Mouse (Mus musculus): ENCODE data around the gene Dpysl5.
"Not testable (repeated sequence)": the region's sequence is repeated elsewhere in the genome, so short reads cannot be mapped to it uniquely, and the experiment has no call there.

Gene Dpysl5

GRCm38 (mm10) chr5:30711147-30712001, at the start of gene Dpysl5:
Gene Dpysl5, plus strand, starts transcription at chr5:30711564.
- DNase-seq = peak; percentile 82 to 85

GRCm38 (mm10) chr5:30665360-30665759, 46.0 kb upstream of the Dpysl5 start:
- DNase-seq = no peak

- DNase-seq = no peak
Observed at GRCm38 (mm10) chr5:30665968-30666367, 45.4 kb upstream of the Dpysl5 start.

GRCm38 (mm10) chr5:30666391-30667195, 44.8 kb upstream of the Dpysl5 start, which contains the start of gene Cenpa:
Gene Cenpa, plus strand, starts transcription at chr5:30666777.
- peak; percentile 94 to 97 for DNase-seq

GRCm38 (mm10) chr5:30667215-30667614, 44.1 kb upstream of the Dpysl5 start:
- no peak for DNase-seq

- DNase-seq = no peak
Observed at GRCm38 (mm10) chr5:30667686-30668085, 43.7 kb upstream of the Dpysl5 start.

GRCm38 (mm10) chr5:30668637-30669495, 42.5 kb upstream of the Dpysl5 start:
- no peak for DNase-seq

GRCm38 (mm10) chr5:30669496-30669830, 41.9 kb upstream of the Dpysl5 start:
- no peak for DNase-seq

- DNase-seq = no peak
Observed at GRCm38 (mm10) chr5:30670091-30670490, 41.3 kb upstream of the Dpysl5 start.

- no peak for DNase-seq
Observed at GRCm38 (mm10) chr5:30674001-30674400, 37.4 kb upstream of the Dpysl5 start.

- no peak for DNase-seq
Observed at GRCm38 (mm10) chr5:30676800-30677199, 34.6 kb upstream of the Dpysl5 start.

- DNase-seq = not testable (repeated sequence)
Observed at GRCm38 (mm10) chr5:30678069-30678468, 33.3 kb upstream of the Dpysl5 start.

- no peak for DNase-seq
Observed at GRCm38 (mm10) chr5:30678722-30679296, 32.6 kb upstream of the Dpysl5 start.

- no peak for DNase-seq
Observed at GRCm38 (mm10) chr5:30679593-30679992, 31.8 kb upstream of the Dpysl5 start.

GRCm38 (mm10) chr5:30681970-30682369, 29.4 kb upstream of the Dpysl5 start:
- no peak for DNase-seq

- no peak for DNase-seq
Observed at GRCm38 (mm10) chr5:30682967-30683600, 28.3 kb upstream of the Dpysl5 start.

- DNase-seq = no peak
Observed at GRCm38 (mm10) chr5:30683993-30684392, 27.4 kb upstream of the Dpysl5 start.

- no peak for DNase-seq
Observed at GRCm38 (mm10) chr5:30686781-30687180, 24.6 kb upstream of the Dpysl5 start.

GRCm38 (mm10) chr5:30700361-30701000, 10.9 kb upstream of the Dpysl5 start:
- DNase-seq = no peak

GRCm38 (mm10) chr5:30701373-30701772, 10.0 kb upstream of the Dpysl5 start:
- not testable (repeated sequence) for DNase-seq

GRCm38 (mm10) chr5:30701866-30702265, 9.5 kb upstream of the Dpysl5 start:
- no peak for DNase-seq
